Mouse (Mus musculus): Measurements from ENCODE around the gene Usf3. TPM values are rescaled to one million over a fixed set of nuclear protein-coding genes. Genes with fewer than 3 reads are reported as not detected.

The Usf3 gene
- 7.5 TPM for polyA plus RNA-seq (2014; fragmentation: Illumina TruSeq; extraction: RNeasy Lipid Tissue Mini Kit (QIAGEN cat#74804); ENCODE audit: low read depth, low replicate concordance)

GRCm38 (mm10) chr16:44173155-44173941 is at the start of gene Usf3:
Usf3 (plus strand) TSS chr16:44173246.

GRCm38 (mm10) chr16:44139536-44140185 is 33.4 kb upstream of the Usf3 start, which contains the start of the genes Atp6v1a and Naa50:
Atp6v1a (minus strand) TSS chr16:44139705.
Naa50 (plus strand) TSS chr16:44139830.

Other genes starting within 250 kb of the Usf3 start
- 14.2 TPM for gene Qtrt2, start 246.4 kb upstream of the Usf3 start, polyA plus RNA-seq (2014; fragmentation: Illumina TruSeq; extraction: RNeasy Lipid Tissue Mini Kit (QIAGEN cat#74804); ENCODE audit: low read depth, low replicate concordance)
- gene Zdhhc23, start 193.5 kb upstream of the Usf3 start, polyA plus RNA-seq (2014; fragmentation: Illumina TruSeq; extraction: RNeasy Lipid Tissue Mini Kit (QIAGEN cat#74804); ENCODE audit: low read depth, low replicate concordance) = 0.45 TPM
- 0.89 TPM for gene Gramd1c, start 109.9 kb upstream of the Usf3 start, polyA plus RNA-seq (2014; fragmentation: Illumina TruSeq; extraction: RNeasy Lipid Tissue Mini Kit (QIAGEN cat#74804); ENCODE audit: low read depth, low replicate concordance)
- 15.0 TPM for gene Atp6v1a, start 33.5 kb upstream of the Usf3 start, polyA plus RNA-seq (2014; fragmentation: Illumina TruSeq; extraction: RNeasy Lipid Tissue Mini Kit (QIAGEN cat#74804); ENCODE audit: low read depth, low replicate concordance)
- 40.4 TPM for gene Naa50, start 33.4 kb upstream of the Usf3 start, polyA plus RNA-seq (2014; fragmentation: Illumina TruSeq; extraction: RNeasy Lipid Tissue Mini Kit (QIAGEN cat#74804); ENCODE audit: low read depth, low replicate concordance)
- 0.24 TPM for gene Sidt1, start 159.9 kb downstream of the Usf3 start, polyA plus RNA-seq (2014; fragmentation: Illumina TruSeq; extraction: RNeasy Lipid Tissue Mini Kit (QIAGEN cat#74804); ENCODE audit: low read depth, low replicate concordance)
- gene Spice1, start 173.9 kb downstream of the Usf3 start, polyA plus RNA-seq (2014; fragmentation: Illumina TruSeq; extraction: RNeasy Lipid Tissue Mini Kit (QIAGEN cat#74804); ENCODE audit: low read depth, low replicate concordance) = 9.8 TPM
- not detected for gene Cfap44, start 221.6 kb downstream of the Usf3 start, polyA plus RNA-seq (2014; fragmentation: Illumina TruSeq; extraction: RNeasy Lipid Tissue Mini Kit (QIAGEN cat#74804); ENCODE audit: low read depth, low replicate concordance)